Mouse (Mus musculus) lung, embryonic 16.5 days (tissue): ENCODE data around the gene Lrrc4. TPM values are rescaled to one million over a fixed set of nuclear protein-coding genes. Genes with fewer than 3 reads are reported as not detected.
A peak's percentile ranks its signal among the peaks of the same experiment; 100 is the strongest.

Source experiments
- ATAC-seq: fragments of 200-750 bp; cut with Nextera tagmentation; 2 replicates; pipeline ENCODE4 v1.8.0; 2017; ENCODE audit warnings: low read depth, mild to moderate bottlenecking, moderate library complexity
- H3K27ac ChIP-seq: fragments of 300-500 bp; sonication (generic); 2 replicates; pipeline ENCODE4 v1.5.1; 2014; ENCODE audit warnings: mild to moderate bottlenecking, control low read depth, low read length
- H3K27me3 ChIP-seq: fragments of 300-500 bp; sonication (generic); 2 replicates; pipeline ENCODE4 v1.6.1; 2014; ENCODE audit warnings: low read depth, low read length, mixed read lengths; ENCODE audit not compliant: control insufficient read depth, insufficient read depth
- H3K36me3 ChIP-seq: fragments of 300-500 bp; sonication (generic); 2 replicates; pipeline ENCODE4 v1.6.1; 2014; ENCODE audit warnings: low read length; ENCODE audit not compliant: control insufficient read depth, insufficient read depth
- H3K4me1 ChIP-seq: fragments of 300-500 bp; sonication (generic); replicated peaks from 2 replicates; pipeline ENCODE4 v1.6.1; 2014; ENCODE audit warnings: low read length, mixed read lengths; ENCODE audit not compliant: control insufficient read depth, insufficient read depth
- H3K4me2 ChIP-seq: fragments of 300-500 bp; sonication (generic); 2 replicates; pipeline ENCODE4 v1.6.1; 2014; ENCODE audit warnings: low read depth, low read length, control low read depth
- H3K4me3 ChIP-seq: fragments of 300-500 bp; sonication (generic); 2 replicates; pipeline ENCODE4 v1.5.1; 2014; ENCODE audit warnings: mild to moderate bottlenecking, low read length, control low read depth
- H3K9ac ChIP-seq: fragments of 300-500 bp; sonication (generic); 2 replicates; pipeline ENCODE4 v1.6.1; 2014; ENCODE audit warnings: low read length, control low read depth
- H3K9me3 ChIP-seq: fragments of 300-500 bp; sonication (generic); 2 replicates; pipeline ENCODE4 v1.6.1; 2016; ENCODE audit warnings: low read length; ENCODE audit not compliant: control insufficient read depth
- WGBS: fragments of 180-500 bp; shearing (Covaris S2); extraction: QIAGEN DNeasy Blood & Tissue Kit; methylation state at CpG from one replicate; pipeline ENCODE4 v1.1.7; 2014; 5-methylcytosine and 5-hydroxymethylcytosine counted together
- polyA plus RNA-seq: library from polyadenylated mRNA; unstranded; fragments of >200 nt; fragmentation: Nextera tagmentation; extraction: Ambion mirVana; gene quantifications from 2 replicates; pipeline ENCODE4 v1.2.1, GENCODE M21; 2015

The Lrrc4 gene
- polyA plus RNA-seq, 1 experiment from 2014 or later, result 0.19 TPM

DNA sequence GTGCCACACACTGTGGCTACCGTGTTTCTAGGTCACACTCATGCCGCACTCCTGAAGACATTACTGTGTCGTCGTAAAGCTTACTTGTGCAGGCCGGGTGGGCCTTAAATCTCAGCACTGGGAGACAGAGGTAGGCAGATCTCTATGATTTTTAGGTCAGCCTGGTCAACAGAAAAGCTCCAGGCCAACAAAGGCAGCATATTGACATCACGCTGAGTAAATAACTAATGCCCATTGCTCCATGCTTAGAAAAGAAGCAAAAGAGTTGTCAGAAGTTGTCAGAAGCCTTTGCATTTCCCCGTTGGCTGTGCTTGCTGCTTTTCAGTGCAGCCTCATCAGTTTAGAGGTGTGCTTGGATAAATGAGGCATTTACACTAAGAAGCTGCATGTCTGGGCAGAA, 94.9 kb downstream of the Lrrc4 start:
- no peak overlapping the region for H3K9ac ChIP-seq
- no peak overlapping the region for H3K4me2 ChIP-seq
- H3K36me3 ChIP-seq, result 0 out of 2 replicates have a peak, but pooled peaks cover 2% of the 10 kb centered on the region
- ATAC-seq, result no peak
- H3K4me3 ChIP-seq, result no peak overlapping the region
- no peaks in the 10 kb centered on the region for H3K9me3 ChIP-seq
- no peak overlapping the region for H3K27ac ChIP-seq
- H3K4me1 ChIP-seq, result peaks cover 4% of the 10 kb centered on the region; the same call in 1 of the 2 replicates
- H3K27me3 ChIP-seq, result no peaks in the 10 kb centered on the region
- 70% methylated on average over 7 of the region's 7 CpGs for WGBS

DNA sequence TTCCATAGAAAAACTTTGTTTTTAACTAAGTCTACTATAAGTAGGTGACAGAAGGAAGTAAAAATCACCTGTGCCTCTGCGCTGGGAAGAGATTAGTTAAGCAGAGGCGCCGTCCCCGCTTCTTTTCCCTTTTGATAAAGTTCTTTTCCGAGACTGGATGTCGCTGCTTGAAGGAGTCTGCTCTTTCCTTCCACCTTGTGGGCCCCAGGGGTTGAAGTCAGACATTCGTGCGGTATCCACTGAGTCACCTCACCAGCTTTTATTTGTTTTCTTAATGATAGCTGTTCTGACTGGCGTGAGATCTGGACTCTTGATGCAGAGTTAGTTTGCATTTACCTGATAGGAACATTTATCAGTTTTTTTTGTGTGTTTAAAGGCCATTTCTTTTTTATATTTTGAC, 96.4 kb downstream of the Lrrc4 start:
- H3K27me3 ChIP-seq, result no peaks in the 10 kb centered on the region
- 46% methylated on average over 9 of the region's 9 CpGs for WGBS
- H3K4me3 ChIP-seq, result no peak overlapping the region
- peaks cover 6% of the 10 kb centered on the region; the same call in 1 of the 2 replicates for H3K4me1 ChIP-seq
- no peaks in the 10 kb centered on the region for H3K9me3 ChIP-seq
- H3K4me2 ChIP-seq, result no peak overlapping the region
- H3K9ac ChIP-seq, result no peak overlapping the region
- H3K36me3 ChIP-seq, result no peaks in the 10 kb centered on the region
- H3K27ac ChIP-seq, result no peak overlapping the region
- no peak for ATAC-seq

DNA sequence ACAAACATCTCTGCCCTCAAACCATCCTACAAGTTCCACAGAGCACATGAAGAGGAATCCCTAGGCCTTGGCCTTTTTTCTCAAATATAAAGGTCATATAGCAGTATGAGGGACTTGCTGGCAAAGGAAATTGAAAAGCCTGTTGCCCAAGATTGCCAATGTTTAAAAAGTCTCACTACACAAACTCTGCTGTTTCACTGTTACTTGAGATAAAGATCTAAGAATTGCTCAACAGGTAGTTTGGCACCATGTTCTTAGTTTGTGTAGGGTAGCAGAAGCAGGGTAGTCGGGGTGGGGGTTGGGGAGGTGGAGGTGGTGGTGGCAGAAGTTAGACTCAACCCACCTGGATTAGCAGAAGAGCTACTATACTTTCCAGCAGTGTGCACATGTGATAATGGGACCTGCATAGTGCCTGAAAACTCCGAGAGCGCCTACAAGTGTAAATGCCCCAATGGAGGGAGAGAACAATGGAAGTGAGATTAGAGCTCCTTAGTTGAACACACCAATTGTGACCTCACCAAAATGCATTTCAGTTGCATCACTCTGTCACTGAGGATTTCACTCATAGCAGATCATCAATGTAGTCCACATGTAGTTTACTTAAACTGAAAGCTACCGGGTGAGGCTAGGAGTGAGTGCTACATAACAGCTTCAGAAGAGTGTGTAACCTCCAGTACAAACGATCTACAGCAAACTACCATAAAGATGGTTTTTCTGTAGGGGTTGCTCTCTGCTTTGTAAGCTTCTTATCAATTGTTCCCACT, 97.5 kb downstream of the Lrrc4 start:
- Histone ChIP-seq H3K27me3 (no peaks in the 10 kb centered on the region), H3K9me3 (no peaks in the 10 kb centered on the region), H3K4me1 (peaks cover 8% of the 10 kb centered on the region), H3K9ac (no peak overlapping the region), H3K36me3 (no peaks in the 10 kb centered on the region), H3K4me3 (no peak overlapping the region), H3K27ac (no peak overlapping the region), H3K4me2 (no peak overlapping the region)
- 52% methylated on average over 5 of the region's 5 CpGs for WGBS
- ATAC-seq, result peak; percentile 68

DNA sequence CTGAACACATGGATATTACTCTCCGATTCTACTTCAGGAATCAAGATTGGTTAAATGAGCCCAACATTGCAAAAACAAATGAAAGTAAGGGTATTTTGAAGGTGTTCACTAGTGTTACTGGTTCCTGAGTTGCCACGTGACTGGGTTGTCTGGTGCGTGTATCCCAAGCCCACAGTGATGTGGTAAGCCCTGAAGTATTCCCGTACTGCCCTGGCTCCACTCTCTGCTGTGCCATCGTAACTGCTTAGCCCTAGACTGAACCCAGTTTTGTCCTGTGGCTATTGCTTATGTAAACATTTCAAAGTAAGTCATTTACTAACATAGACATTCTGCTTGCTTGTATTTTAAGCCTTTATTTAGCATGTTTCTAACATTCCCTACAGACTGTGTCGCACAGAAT, 100.3 kb downstream of the Lrrc4 start:
- no peak overlapping the region for H3K9ac ChIP-seq
- H3K36me3 ChIP-seq, result no peaks in the 10 kb centered on the region
- ATAC-seq, result no peak
- H3K27me3 ChIP-seq, result no peaks in the 10 kb centered on the region
- H3K27ac ChIP-seq, result no peak overlapping the region
- 61% methylated on average over 6 of the region's 6 CpGs for WGBS
- no peaks in the 10 kb centered on the region for H3K9me3 ChIP-seq
- H3K4me3 ChIP-seq, result no peak overlapping the region
- no peak overlapping the region for H3K4me2 ChIP-seq
- H3K4me1 ChIP-seq, result peaks cover 12% of the 10 kb centered on the region

DNA sequence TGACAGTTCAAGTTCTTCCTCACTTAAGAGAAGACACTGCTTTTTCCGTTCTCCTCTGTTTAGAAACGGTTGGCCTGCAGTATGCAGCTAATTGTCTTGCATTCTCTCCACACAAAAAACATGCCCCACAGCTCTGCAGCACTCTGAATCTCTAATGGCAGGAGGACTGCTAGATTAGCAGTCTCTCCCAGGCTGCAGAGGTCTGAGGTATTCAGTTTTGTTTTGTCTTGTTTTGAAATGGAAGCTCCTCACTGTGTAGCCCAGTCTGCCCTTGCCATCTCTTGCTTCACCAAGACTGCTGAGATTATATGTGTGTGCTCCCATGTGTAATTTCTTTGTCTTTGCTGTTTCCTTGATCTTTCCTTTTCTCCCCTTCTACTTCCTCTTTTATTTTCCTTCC, 101.9 kb downstream of the Lrrc4 start:
- Histone ChIP-seq H3K9me3 (no peaks in the 10 kb centered on the region), H3K27me3 (no peaks in the 10 kb centered on the region), H3K4me2 (no peak overlapping the region), H3K4me3 (no peak overlapping the region), H3K36me3 (no peaks in the 10 kb centered on the region), H3K9ac (0 out of 2 replicates have a peak overlapping the region, but pooled peaks have one; percentile 7), H3K4me1 (peaks cover 12% of the 10 kb centered on the region), H3K27ac (no peak overlapping the region)
- 48% methylated on average over 2 of the region's 2 CpGs for WGBS
- no peak for ATAC-seq

DNA sequence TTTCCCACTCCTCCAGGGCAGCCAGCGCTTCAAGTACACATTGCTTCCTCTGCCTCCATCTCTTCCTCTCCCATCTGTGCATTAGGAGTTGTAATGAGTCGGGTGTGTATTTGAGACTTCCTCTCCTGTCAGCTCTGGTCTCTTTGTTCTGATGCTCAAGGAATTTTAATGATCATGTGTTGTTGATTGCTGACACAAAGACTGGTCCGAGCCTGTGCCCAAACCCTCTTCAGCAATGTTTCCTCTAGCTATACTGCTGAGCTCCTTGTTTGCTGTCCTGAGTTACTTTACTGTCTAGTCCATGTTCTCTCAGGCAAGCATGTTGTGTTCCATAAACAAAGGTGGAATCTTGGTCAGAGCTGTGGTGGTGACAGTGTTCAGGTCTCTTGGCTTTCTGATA, 102.3 kb downstream of the Lrrc4 start:
- Histone ChIP-seq H3K4me3 (no peak overlapping the region), H3K9me3 (no peaks in the 10 kb centered on the region), H3K9ac (no peak overlapping the region), H3K4me1 (peaks cover 12% of the 10 kb centered on the region), H3K4me2 (no peak overlapping the region), H3K27me3 (no peaks in the 10 kb centered on the region), H3K27ac (no peak overlapping the region), H3K36me3 (no peaks in the 10 kb centered on the region)
- ATAC-seq, result peak; percentile 45; the same call in 1 of the 2 replicates
- WGBS, result 30% methylated on average over 3 of the region's 3 CpGs

DNA sequence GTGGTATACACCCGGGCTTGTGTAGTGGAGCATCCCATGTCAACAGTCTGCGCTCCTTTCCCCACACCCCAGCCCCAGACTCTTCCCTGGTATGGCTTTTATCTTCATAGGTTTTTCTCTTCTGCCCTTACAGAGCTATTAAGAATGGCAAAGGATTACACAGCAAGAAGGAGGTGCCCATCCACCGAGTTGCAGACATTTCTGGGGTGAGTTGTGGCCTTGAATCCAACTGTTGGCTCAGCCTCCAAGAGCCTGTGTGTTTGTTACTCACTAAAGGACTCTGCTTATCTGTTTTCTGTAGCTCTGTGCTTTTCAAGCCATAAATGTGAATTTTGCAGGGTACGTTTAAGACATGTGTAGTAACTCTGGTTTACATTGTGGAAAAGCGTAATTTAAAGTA, 106.8 kb downstream of the Lrrc4 start:
- no peaks in the 10 kb centered on the region for H3K9me3 ChIP-seq
- no peaks in the 10 kb centered on the region for H3K27me3 ChIP-seq
- no peaks in the 10 kb centered on the region for H3K36me3 ChIP-seq
- no peak overlapping the region for H3K27ac ChIP-seq
- H3K4me1 ChIP-seq, result peaks cover 14% of the 10 kb centered on the region
- WGBS, result 83% methylated on average over 5 of the region's 5 CpGs
- no peak overlapping the region for H3K4me2 ChIP-seq
- no peak overlapping the region for H3K4me3 ChIP-seq
- no peak for ATAC-seq
- H3K9ac ChIP-seq, result no peak overlapping the region

DNA sequence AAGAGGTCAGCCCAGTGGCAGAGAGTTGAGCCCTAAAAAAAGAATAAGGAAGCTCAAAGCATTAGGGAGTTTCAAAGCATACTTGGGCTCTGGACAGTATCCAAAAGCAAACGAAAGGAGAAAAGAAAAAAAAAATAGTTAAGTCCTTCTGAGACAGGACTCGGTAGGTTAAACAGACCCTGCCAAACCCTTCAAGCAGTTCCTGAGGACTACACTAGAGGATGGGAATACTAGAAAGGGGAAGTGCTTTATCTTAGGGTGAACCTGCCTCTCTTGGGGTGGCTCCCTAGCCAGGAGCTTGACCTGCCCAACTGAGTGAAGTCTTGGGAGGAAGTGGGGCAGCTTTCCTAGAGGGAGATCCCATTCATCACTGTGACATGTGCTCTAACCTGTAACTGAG, 108.5 kb downstream of the Lrrc4 start:
- H3K9ac ChIP-seq, result no peak overlapping the region
- H3K4me3 ChIP-seq, result no peak overlapping the region
- 6% methylated on average over 2 of the region's 2 CpGs for WGBS
- peak; percentile 36 for ATAC-seq
- H3K27ac ChIP-seq, result no peak overlapping the region
- H3K36me3 ChIP-seq, result no peaks in the 10 kb centered on the region
- H3K4me2 ChIP-seq, result no peak overlapping the region
- H3K27me3 ChIP-seq, result no peaks in the 10 kb centered on the region
- no peaks in the 10 kb centered on the region for H3K9me3 ChIP-seq
- peaks cover 7% of the 10 kb centered on the region; the same call in 1 of the 2 replicates for H3K4me1 ChIP-seq

DNA sequence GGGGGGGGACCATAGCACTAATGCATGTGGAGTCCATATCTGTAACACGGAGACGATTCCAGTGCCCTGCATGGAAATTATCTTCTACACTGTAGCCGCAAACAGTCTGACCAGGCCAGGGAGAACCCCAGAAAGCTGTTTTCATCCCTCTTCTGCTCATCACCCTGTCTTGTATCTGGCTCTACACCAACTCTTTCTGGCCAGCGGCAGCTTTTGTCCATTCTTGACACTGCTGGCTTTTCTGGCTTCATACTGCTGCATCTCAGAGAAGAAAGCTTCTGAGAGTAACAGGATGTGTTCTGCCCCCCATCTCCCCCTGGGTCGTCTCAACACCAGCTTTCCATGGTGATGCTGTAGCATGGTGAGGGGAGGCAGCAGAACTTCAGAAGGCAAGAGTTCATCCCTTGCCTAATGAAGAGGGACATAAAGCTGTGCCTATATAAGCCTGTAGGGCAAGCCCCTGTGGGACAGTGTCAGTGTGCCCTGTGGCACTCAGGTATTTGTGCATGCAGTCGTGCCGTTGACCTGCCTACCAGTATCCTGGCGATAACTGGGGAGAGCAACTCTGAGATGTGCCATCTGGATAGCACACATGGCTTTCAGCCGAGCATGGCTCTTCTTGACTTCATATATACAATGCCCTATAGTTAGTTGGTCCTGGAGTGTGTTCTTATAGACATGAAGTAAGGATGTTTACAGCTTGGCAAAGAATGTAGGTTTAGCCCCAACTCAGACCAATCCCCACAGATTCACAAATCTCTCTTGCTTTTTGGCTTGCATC, 111.0 kb downstream of the Lrrc4 start:
- WGBS, result 78% methylated on average over 9 of the region's 9 CpGs
- no peaks in the 10 kb centered on the region for H3K27me3 ChIP-seq
- H3K36me3 ChIP-seq, result no peaks in the 10 kb centered on the region
- H3K4me3 ChIP-seq, result no peak overlapping the region
- 0 out of 2 replicates have a peak, but pooled peaks have one; percentile 38 for ATAC-seq
- H3K9ac ChIP-seq, result no peak overlapping the region
- no peak overlapping the region for H3K4me2 ChIP-seq
- H3K4me1 ChIP-seq, result peaks cover 7% of the 10 kb centered on the region; the same call in 1 of the 2 replicates
- H3K27ac ChIP-seq, result no peak overlapping the region
- no peaks in the 10 kb centered on the region for H3K9me3 ChIP-seq
